Mouse (Mus musculus): ENCODE data around the gene Rnase11. TPM values are rescaled to one million over a fixed set of nuclear protein-coding genes. Genes with fewer than 3 reads are reported as not detected.

The Rnase11 gene
- total RNA-seq, 2 experiments from 2014 or later = not detected

GRCm38 (mm10) chr14:51090077-51090781, 40.3 kb upstream of the Rnase11 start:
- TF ChIP-seq CTCF (IDR thresholded peaks at IDR 0.05) = no peak
- Histone ChIP-seq H3K27ac (peak overlapping the region; percentile 87), H3K4me3 (peak overlapping the region; percentile 67)
- intact Hi-C loops (cut with DNase I) = loop anchor here (10.0 kb wide), 1 partner anchor 1015 kb away; the partner anchor contains the start of gene Hnrnpc
- peak; percentile 84 to 88 for DNase-seq (ENCODE audit: extremely low spot score in 1 of 2, low spot score in 2 of 2)

GRCm38 (mm10) chr14:51089674-51090076, 39.7 kb upstream of the Rnase11 start:
- no peak for DNase-seq (ENCODE audit: extremely low spot score in 1 of 2, low spot score in 2 of 2)
- no peak for TF ChIP-seq CTCF (IDR thresholded peaks at IDR 0.05)
- Histone ChIP-seq H3K27ac (peak overlapping the region; percentile 87), H3K4me3 (peak overlapping the region; percentile 67)
- intact Hi-C loops (cut with DNase I) = loop anchor here (1.0 to 10.0 kb wide), 5 partner anchors 25 to 1305 kb away; partner anchors contain the start of genes Armh4, Ccnb1ip1, Hnrnpc and Parp2

- peak overlapping the region; percentile 67 for H3K4me3 ChIP-seq
- intact Hi-C loops (cut with DNase I) = loop anchor here (1.0 to 10.0 kb wide), 4 partner anchors 25 to 1304 kb away; partner anchors contain the start of genes Armh4, Ccnb1ip1, Parp2 and Pip4p1
- H3K27ac ChIP-seq = peak overlapping the region; percentile 68
- TF ChIP-seq CTCF (IDR thresholded peaks at IDR 0.05) = no peak
- DNase-seq (ENCODE audit: extremely low spot score in 1 of 2, low spot score in 2 of 2) = peak; percentile 95 to 98
Observed at GRCm38 (mm10) chr14:51088970-51089673, 39.2 kb upstream of the Rnase11 start.

GRCm38 (mm10) chr14:51088166-51088969, 38.4 kb upstream of the Rnase11 start:
- TF ChIP-seq CTCF (IDR thresholded peaks at IDR 0.05) = no peak
- intact Hi-C loops (cut with DNase I) = loop anchor here (2.0 to 10.0 kb wide), 3 partner anchors 158 to 1304 kb away; partner anchors contain the start of genes Armh4, Ccnb1ip1, Parp2 and Pip4p1
- Histone ChIP-seq H3K4me3 (peak overlapping the region; percentile 67), H3K27ac (peak overlapping the region; percentile 68)
- DNase-seq (ENCODE audit: extremely low spot score in 1 of 2, low spot score in 2 of 2) = peak; percentile 82 to 88

GRCm38 (mm10) chr14:51087762-51088161, 37.8 kb upstream of the Rnase11 start:
- Histone ChIP-seq H3K4me3 (peak overlapping the region; percentile 67), H3K27ac (peak overlapping the region; percentile 45; the same call in 1 of the 2 replicates)
- TF ChIP-seq CTCF (IDR thresholded peaks at IDR 0.05) = no peak
- intact Hi-C loops (cut with DNase I) = loop anchor here (2.0 to 10.0 kb wide), 3 partner anchors 157 to 1303 kb away; partner anchors contain the start of genes Armh4, Ccnb1ip1, Parp2 and Pip4p1
- DNase-seq (ENCODE audit: extremely low spot score in 1 of 2, low spot score in 2 of 2) = no peak

GRCm38 (mm10) chr14:51085911-51086310, 35.9 kb upstream of the Rnase11 start:
- no peak overlapping the region for H3K27ac ChIP-seq
- intact Hi-C loops (cut with DNase I) = loop anchor here (10.0 kb wide), 1 partner anchor 1301 kb away; the partner anchor contains the start of gene Armh4
- TF ChIP-seq CTCF (IDR thresholded peaks at IDR 0.05) = no peak
- DNase-seq (ENCODE audit: extremely low spot score in 1 of 2, low spot score in 2 of 2) = no peak
- H3K4me3 ChIP-seq = no peak overlapping the region

- no peak overlapping the region for H3K4me3 ChIP-seq
- H3K27ac ChIP-seq = no peak overlapping the region
- intact Hi-C loops (cut with DNase I) = loop anchor here (10.0 kb wide), 1 partner anchor 1300 kb away; the partner anchor contains the start of gene Armh4
- DNase-seq (ENCODE audit: extremely low spot score in 1 of 2, low spot score in 2 of 2) = no peak
- TF ChIP-seq CTCF (IDR thresholded peaks at IDR 0.05) = no peak
Observed at GRCm38 (mm10) chr14:51085086-51085485, 35.1 kb upstream of the Rnase11 start.

GRCm38 (mm10) chr14:51083805-51084204, 33.8 kb upstream of the Rnase11 start:
- intact Hi-C loops (cut with DNase I) = loop anchor here (10.0 kb wide), 1 partner anchor 1299 kb away; the partner anchor contains the start of gene Armh4
- TF ChIP-seq CTCF (IDR thresholded peaks at IDR 0.05) = no peak
- no peak for DNase-seq (ENCODE audit: extremely low spot score in 1 of 2, low spot score in 2 of 2)
- Histone ChIP-seq H3K27ac (no peak overlapping the region), H3K4me3 (peak overlapping the region; percentile 73)

- peak overlapping the region; percentile 76 for H3K27ac ChIP-seq
- peak; percentile 67 to 70 for DNase-seq (ENCODE audit: extremely low spot score in 1 of 2, low spot score in 2 of 2)
- intact Hi-C loops (cut with DNase I) = loop anchor here (10.0 kb wide), 1 partner anchor 1298 kb away; the partner anchor contains the start of gene Armh4
- no peak for TF ChIP-seq CTCF (IDR thresholded peaks at IDR 0.05)
- H3K4me3 ChIP-seq = peak overlapping the region; percentile 73
Observed at GRCm38 (mm10) chr14:51082599-51083581, 32.9 kb upstream of the Rnase11 start.

GRCm38 (mm10) chr14:51081035-51081434, 31.1 kb upstream of the Rnase11 start:
- DNase-seq (ENCODE audit: extremely low spot score in 1 of 2, low spot score in 2 of 2) = no peak
- intact Hi-C loops (cut with DNase I) = loop anchor here (10.0 kb wide), 1 partner anchor 1296 kb away; the partner anchor contains the start of gene Armh4
- H3K4me3 ChIP-seq = no peak overlapping the region
- no peak overlapping the region for H3K27ac ChIP-seq
- no peak for TF ChIP-seq CTCF (IDR thresholded peaks at IDR 0.05)

Measured in left cerebral cortex, adult 2 months (tissue).